Mouse (Mus musculus): Measurements from ENCODE around the gene Kat14.
"Not testable (repeated sequence)": the region's sequence is repeated elsewhere in the genome, so short reads cannot be mapped to it uniquely, and the experiment has no call there.

The Kat14 gene

DNA sequence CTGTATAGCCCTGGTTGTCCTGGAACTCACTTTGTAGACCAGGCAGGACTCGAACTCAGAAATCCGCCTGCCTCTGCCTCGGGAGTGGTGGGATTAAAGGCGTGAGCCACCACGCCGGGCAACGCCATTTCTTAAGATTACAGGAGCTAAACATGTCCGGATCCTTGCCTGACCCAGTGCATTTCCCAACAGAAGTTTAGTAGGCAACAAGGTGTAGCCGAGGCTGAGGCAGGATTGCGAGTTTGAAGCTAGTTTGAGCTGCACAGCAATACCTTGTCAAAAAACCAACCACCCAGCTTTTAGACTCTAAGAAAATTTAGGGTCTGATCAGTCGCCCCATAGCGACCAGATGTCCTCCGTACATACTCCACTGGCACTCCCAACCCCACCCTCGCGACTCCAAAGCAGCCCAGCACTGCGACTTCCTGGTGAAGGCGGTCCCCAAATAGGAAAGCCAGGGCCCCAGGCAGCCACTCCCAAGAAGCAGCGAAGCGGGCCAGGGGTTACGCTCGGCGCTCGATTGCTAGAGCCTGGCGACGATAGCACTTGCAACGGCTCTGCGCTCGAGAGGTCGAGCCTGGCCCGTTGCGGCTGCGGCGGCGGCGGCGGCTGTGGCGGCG is at the start of gene Kat14, which contains the start of gene Pet117:
Gene Kat14 (plus strand): TSS at position 584 of the 620 bp plus-strand sequence.
Gene Pet117 (plus strand): TSS at position 597 of the 620 bp plus-strand sequence.
- peak; percentile 91 for DNase-seq (ENCODE audit: low spot score)

DNA sequence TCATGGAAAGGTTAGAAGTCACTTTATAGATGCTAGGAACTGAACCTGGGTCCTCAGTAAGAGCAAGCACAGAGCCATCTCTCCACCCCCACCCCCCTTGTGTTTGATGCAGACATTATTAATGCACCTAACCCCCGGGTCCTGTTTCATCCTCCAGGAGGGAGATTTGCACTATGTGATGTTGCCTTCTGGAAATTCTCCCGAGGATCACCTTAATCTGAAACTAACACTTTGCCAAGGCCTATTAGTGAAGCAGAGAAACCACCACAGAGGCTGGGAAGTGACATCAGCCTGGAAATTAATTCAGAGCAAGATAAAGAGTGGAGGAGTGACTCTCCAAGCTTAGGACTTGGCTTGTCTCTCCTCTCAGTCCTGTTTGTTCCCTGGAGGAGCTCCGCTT is 44.6 kb upstream of the Kat14 start:
- no peak for DNase-seq (ENCODE audit: low spot score)

DNA sequence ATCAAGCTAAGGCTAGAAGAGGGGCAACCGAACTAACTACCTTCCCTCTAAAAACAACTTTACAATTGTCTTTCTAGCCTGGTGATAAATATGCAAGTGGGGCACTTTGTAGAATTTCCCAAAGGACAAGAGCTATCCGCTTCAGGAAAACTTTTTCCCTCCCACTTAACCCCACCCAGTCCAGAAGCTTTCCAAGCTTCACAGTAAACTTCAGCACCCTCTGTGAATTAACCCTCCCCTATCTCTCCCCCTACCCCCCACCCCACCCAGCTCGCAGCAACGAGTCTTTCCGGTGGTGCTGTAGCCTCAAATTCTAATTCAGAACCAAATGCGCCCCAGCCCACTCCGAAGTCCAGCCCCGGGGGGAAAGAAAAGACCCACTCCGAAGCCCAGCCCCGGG is 39.3 kb upstream of the Kat14 start:
- DNase-seq (ENCODE audit: low spot score) = no peak

- no peak for DNase-seq (ENCODE audit: low spot score)
Measured at GRCm38 (mm10) chr2:144329937-144330336, 38.8 kb upstream of the Kat14 start.

DNA sequence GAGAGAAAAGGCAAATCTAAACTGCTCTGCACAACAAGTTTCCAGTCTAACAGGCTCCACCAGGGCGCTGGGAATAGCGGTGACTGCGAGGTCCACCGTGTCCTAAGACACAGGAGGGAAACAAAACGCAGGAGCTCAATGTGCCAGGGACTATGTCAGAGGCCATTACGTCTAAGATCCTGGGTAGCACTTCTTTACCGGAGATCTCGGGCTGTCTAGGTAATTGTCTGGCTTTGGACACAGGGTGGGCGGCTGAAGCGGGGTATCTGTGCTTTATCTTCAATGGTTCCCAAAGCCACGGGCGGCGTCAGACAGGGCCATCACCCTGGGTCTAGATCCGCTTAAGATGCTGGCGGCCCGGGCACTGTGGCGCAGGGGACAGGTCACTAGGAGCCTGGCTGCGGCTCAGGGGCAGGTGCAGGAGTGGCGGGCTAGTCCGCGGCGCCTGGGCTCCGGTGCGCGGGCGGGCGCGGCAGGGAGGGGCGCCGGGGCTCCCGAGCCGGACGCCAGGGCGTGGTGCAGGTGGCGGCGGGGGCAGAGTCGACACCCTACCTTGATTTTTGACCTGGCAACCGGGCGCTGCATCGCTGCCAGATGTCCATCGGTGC is 38.3 kb upstream of the Kat14 start:
- no peak for DNase-seq (ENCODE audit: low spot score)

DNA sequence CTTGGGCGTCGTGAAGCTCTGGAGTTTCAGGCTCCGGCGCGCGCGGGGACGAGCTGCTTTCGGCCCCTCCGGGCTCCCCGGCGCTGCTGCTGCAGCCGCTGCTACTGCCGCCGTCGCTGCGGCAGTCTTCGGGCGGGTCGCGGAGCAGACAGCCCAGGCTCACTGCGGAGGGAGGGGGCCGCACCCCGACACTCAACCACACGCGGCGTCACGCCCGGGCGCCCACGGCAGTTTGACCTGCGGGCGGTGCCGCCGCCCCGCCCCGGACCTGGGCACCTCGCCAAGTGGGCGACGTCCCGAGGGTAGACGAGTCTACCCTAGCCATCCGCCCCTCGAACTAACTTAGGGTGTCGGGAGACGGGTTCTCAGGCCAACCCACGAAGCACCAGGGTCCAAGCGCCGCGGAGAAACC is 37.8 kb upstream of the Kat14 start:
- DNase-seq (ENCODE audit: low spot score) = no peak

GRCm38 (mm10) chr2:144331401-144332302 is 37.1 kb upstream of the Kat14 start, which contains the start of gene Ovol2:
Gene Ovol2 (minus strand): TSS chr2:144332146.
- no peak for DNase-seq (ENCODE audit: low spot score)

GRCm38 (mm10) chr2:144332486-144332885 is 36.3 kb upstream of the Kat14 start:
- no peak for DNase-seq (ENCODE audit: low spot score)

DNA sequence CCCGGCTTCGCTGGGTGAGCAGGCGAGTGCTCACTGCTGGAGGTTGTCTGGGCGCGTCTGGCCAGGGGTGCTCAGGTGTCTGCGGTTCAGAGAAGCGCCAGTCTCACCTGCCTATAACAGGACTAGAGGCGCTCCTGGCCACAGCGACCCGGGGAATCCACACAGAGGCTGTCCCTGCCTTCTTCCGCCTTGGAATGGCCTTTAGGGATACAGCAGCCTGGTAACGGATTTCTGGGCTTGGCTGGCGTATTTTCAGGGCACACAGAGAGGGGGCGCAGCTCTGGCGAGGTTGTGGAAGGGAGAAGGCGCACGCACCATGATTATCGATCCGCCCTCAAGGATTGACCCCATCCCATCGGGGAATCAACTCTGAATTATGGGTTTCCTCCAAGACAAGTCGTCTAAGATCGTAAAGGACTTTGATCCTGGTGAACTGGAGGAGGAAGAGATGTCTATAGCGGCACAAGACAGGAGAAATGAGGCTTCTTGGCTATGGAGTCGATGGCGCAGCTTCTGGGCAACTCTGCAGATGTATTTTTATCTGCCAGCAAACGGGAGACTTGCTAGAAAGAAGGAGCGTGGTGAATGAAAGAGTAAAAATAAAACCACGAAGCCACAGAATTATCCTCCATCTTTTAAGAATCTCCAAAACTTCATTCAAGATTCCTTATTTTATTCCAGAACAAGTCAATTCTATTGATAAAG is 35.5 kb upstream of the Kat14 start:
- no peak for DNase-seq (ENCODE audit: low spot score)

GRCm38 (mm10) chr2:144337230-144337629 is 31.6 kb upstream of the Kat14 start:
- no peak for DNase-seq (ENCODE audit: low spot score)

- no peak for DNase-seq (ENCODE audit: low spot score)
Measured at GRCm38 (mm10) chr2:144337701-144338100, 31.1 kb upstream of the Kat14 start.

GRCm38 (mm10) chr2:144338149-144338548 is 30.6 kb upstream of the Kat14 start:
- not testable (repeated sequence) for DNase-seq (ENCODE audit: low spot score)

GRCm38 (mm10) chr2:144343158-144343557 is 25.6 kb upstream of the Kat14 start:
- DNase-seq (ENCODE audit: low spot score) = no peak

- DNase-seq (ENCODE audit: low spot score) = no peak
Measured at GRCm38 (mm10) chr2:144348525-144348924, 20.3 kb upstream of the Kat14 start.

- no peak for DNase-seq (ENCODE audit: low spot score)
Measured at GRCm38 (mm10) chr2:144352843-144353242, 15.9 kb upstream of the Kat14 start.

DNA sequence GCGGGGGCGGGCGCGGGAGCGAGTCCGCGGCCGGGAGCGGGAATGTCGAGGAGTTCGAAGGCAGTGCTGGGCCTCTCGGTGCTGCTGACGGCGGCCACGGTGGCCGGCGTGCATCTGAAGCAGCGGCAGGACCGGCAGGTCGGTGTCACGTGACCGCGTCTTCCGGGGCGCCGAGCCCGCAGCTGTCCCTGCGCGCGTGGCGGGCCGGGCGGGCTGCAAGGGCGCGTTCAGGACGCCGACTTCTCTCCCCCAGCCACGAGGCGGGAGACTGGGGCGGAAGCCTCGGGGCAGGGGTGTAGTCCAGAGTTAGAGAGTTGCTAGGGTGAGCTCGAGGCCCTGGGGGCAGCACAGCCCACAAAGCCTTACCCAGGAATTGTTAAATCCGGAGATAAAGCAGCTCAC is 238 bp downstream of the Kat14 start:
- DNase-seq (ENCODE audit: low spot score) = peak; percentile 70

DNA sequence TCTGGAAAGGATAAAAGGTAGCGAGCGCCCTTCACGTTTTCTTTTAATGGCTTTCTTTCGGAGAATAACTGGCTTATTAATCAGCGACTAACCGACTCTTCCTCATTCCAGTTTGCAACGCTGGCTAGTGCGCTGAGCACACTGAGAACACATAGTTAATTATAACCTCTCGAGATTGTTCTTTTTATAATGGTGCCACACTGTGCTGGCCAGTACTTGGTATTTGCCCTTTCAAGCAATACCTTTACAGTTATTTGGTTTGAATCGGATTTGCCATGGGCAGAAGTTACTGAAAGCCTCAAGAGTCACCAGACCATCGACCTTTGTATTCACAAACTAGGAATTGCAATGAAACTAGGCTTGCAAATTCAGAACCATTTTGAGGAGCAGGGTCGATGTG is 728 bp downstream of the Kat14 start:
- DNase-seq (ENCODE audit: low spot score) = no peak

GRCm38 (mm10) chr2:144371566-144371965 is 2.8 kb downstream of the Kat14 start:
- DNase-seq (ENCODE audit: low spot score) = no peak

GRCm38 (mm10) chr2:144373063-144373462 is 4.3 kb downstream of the Kat14 start:
- no peak for DNase-seq (ENCODE audit: low spot score)

GRCm38 (mm10) chr2:144375063-144375703 is 6.4 kb downstream of the Kat14 start:
- DNase-seq (ENCODE audit: low spot score) = no peak

- no peak for DNase-seq (ENCODE audit: low spot score)
Measured at GRCm38 (mm10) chr2:144381293-144381692, 12.5 kb downstream of the Kat14 start.

DNA sequence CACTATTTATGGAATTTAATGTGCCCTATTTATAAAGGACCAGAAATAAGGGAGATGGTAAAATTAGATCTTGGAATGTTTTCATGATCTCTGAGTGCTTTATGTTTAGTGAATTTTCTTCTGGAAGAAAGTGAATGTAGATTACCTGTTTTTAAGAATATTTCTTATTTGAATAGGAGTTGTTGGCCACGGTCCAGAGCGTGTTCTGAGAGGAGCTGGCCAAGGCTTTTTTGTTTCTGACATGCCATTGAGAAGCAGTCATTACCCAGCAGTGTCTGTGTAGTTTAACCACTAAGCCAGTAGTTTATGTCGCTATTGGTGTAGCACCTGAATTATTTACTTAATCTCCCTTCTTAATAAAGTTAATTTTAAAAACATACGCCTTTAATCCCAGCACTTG is 13.0 kb downstream of the Kat14 start:
- DNase-seq (ENCODE audit: low spot score) = no peak

Measured in ovary, adult 18-20 months (tissue).